Mouse (Mus musculus) megakaryocyte, embryonic 14.5 days (primary cell): Measurements from ENCODE around the gene Wnk2.

Experiments
- FLI1 ChIP-seq: IDR thresholded peaks from 2 replicates; pipeline ENCODE4 v1.6.1; 2012; ENCODE audit warnings: low read length, inconsistent platforms, mixed read lengths
- GATA1 ChIP-seq: IDR thresholded peaks from 3 replicates; pipeline ENCODE4 v1.6.1; 2012; ENCODE audit warnings: mixed read lengths, low read length, inconsistent platforms, borderline replicate concordance

DNA sequence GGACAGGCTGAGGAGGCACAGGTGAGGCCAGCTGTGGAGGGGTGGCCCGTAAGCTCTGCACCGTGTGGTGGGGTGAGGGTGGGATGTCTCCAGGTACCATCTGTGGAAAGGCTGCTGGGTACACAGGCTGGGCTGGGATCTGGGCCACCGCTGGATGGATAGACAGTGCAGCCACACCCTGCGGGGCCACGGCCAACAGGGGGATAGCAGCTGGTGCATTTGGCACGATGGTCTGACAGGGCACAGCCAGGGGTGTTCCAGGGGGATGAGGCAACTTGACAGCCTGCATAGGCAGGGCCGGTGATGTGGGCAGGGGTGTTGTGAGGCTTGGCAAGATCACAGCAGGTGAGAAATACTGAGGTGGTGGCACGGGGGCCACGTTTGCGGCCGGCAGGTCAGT, 71.6 kb downstream of the Wnk2 start:
- no peak for TF ChIP-seq GATA1
- TF ChIP-seq FLI1, result no peak
